Mouse (Mus musculus): ENCODE data around the gene Lipi.
A peak's percentile ranks its signal among the peaks of the same experiment; 100 is the strongest.

The Lipi gene

GRCm38 (mm10) chr16:75585961-75586360 lies at the start of gene Lipi:
TSS of gene Lipi (minus strand) at chr16:75586061.
- DNase-seq (ENCODE audit: low read depth, low spot score), result no peak

GRCm38 (mm10) chr16:75627862-75628261 lies 42.0 kb upstream of the Lipi start:
- DNase-seq (ENCODE audit: low read depth, low spot score), result peak; percentile 3

GRCm38 (mm10) chr16:75617651-75618349 lies 31.9 kb upstream of the Lipi start:
- peak; percentile 63 for DNase-seq (ENCODE audit: low read depth, low spot score)

- no peak for DNase-seq (ENCODE audit: low read depth, low spot score)
These were observed 26.7 kb upstream of the Lipi start for GRCm38 (mm10) chr16:75612561-75612960.

GRCm38 (mm10) chr16:75606415-75606814 lies 20.6 kb upstream of the Lipi start:
- DNase-seq (ENCODE audit: low read depth, low spot score), result no peak

- no peak for DNase-seq (ENCODE audit: low read depth, low spot score)
These were observed 7.8 kb upstream of the Lipi start for GRCm38 (mm10) chr16:75593501-75594183.

GRCm38 (mm10) chr16:75592671-75593500 lies 7.0 kb upstream of the Lipi start, which contains the start of gene Rbm11:
TSS of gene Rbm11 (plus strand) at chr16:75592844.
- DNase-seq (ENCODE audit: low read depth, low spot score), result peak; percentile 87

GRCm38 (mm10) chr16:75586466-75586865 lies 605 bp upstream of the Lipi start:
- no peak for DNase-seq (ENCODE audit: low read depth, low spot score)

- no peak for DNase-seq (ENCODE audit: low read depth, low spot score)
These were observed 3.6 kb downstream of the Lipi start for GRCm38 (mm10) chr16:75582279-75582678.

- no peak for DNase-seq (ENCODE audit: low read depth, low spot score)
These were observed 23.0 kb downstream of the Lipi start for GRCm38 (mm10) chr16:75562910-75563309.

GRCm38 (mm10) chr16:75545310-75545709 lies 40.6 kb downstream of the Lipi start:
- no peak for DNase-seq (ENCODE audit: low read depth, low spot score)

GRCm38 (mm10) chr16:75537784-75538565 lies 47.9 kb downstream of the Lipi start:
- no peak for DNase-seq (ENCODE audit: low read depth, low spot score)

- DNase-seq (ENCODE audit: low read depth, low spot score), result no peak
These were observed 54.2 kb downstream of the Lipi start for GRCm38 (mm10) chr16:75531705-75532104.

GRCm38 (mm10) chr16:75496568-75496967 lies 89.3 kb downstream of the Lipi start:
- no peak for DNase-seq (ENCODE audit: low read depth, low spot score)

Data from ZHBTc4 (cell line).